Mouse (Mus musculus): ENCODE measurements around the gene 1700001C02Rik.

GRCm38 (mm10) chr5:30490845-30491244 is 25.0 kb downstream of the 1700001C02Rik start:
- TF ChIP-seq POLR2A (IDR thresholded peaks at IDR 0.05; ENCODE audit: insufficient read depth, low read depth, low read length) (no peak), EP300 (IDR thresholded peaks at IDR 0.05; ENCODE audit: insufficient read depth, low read depth, low read length) (no peak)

All from heart, adult 2 months (tissue).